Mouse (Mus musculus) hindbrain, embryonic 10.5 days (tissue): Measurements from ENCODE around the gene Chtop. TPM values are rescaled to one million over a fixed set of nuclear protein-coding genes. Genes with fewer than 3 reads are reported as not detected.
A peak's percentile ranks its signal among the peaks of the same experiment; 100 is the strongest.

Source experiments
- DNase-seq: peaks from one replicate; pipeline ENCODE4 v3.0.0-alpha.2; 2017; ENCODE audit warnings: low spot score
- H3K27ac ChIP-seq: fragments of 300-500 bp; sonication (generic); 2 replicates; pipeline ENCODE4 v1.5.1; 2016; ENCODE audit warnings: mild to moderate bottlenecking, moderate library complexity
- H3K27me3 ChIP-seq: fragments of 300-500 bp; sonication (generic); 2 replicates; pipeline ENCODE4 v1.6.1; 2016; ENCODE audit warnings: mild to moderate bottlenecking; ENCODE audit not compliant: poor library complexity, insufficient read depth, severe bottlenecking
- H3K36me3 ChIP-seq: fragments of 300-500 bp; sonication (generic); 2 replicates; pipeline ENCODE4 v1.6.1; 2016; ENCODE audit warnings: mild to moderate bottlenecking, moderate library complexity
- H3K4me1 ChIP-seq: fragments of 300-500 bp; sonication (generic); replicated peaks from 2 replicates; pipeline ENCODE4 v1.6.1; 2016; ENCODE audit warnings: mild to moderate bottlenecking
- H3K4me3 ChIP-seq: fragments of 300-500 bp; sonication (generic); 2 replicates; pipeline ENCODE4 v1.5.1; 2016; ENCODE audit warnings: mild to moderate bottlenecking, moderate library complexity
- H3K9me3 ChIP-seq: fragments of 300-500 bp; sonication (generic); 2 replicates; pipeline ENCODE4 v1.6.1; 2016; ENCODE audit warnings: mild to moderate bottlenecking, moderate library complexity
- WGBS: fragments of 180-500 bp; shearing (Covaris S2); methylation state at CpG from one replicate; pipeline ENCODE4 v1.1.7; 2016; 5-methylcytosine and 5-hydroxymethylcytosine counted together
- polyA plus RNA-seq: library from polyadenylated mRNA; unstranded; fragments of >200 nt; fragmentation: Nextera tagmentation; extraction: Ambion mirVana; gene quantifications from 2 replicates; pipeline ENCODE4 v1.2.1, GENCODE M21; 2016

The Chtop gene
- 174 and 182 TPM in 2 replicates for polyA plus RNA-seq

DNA sequence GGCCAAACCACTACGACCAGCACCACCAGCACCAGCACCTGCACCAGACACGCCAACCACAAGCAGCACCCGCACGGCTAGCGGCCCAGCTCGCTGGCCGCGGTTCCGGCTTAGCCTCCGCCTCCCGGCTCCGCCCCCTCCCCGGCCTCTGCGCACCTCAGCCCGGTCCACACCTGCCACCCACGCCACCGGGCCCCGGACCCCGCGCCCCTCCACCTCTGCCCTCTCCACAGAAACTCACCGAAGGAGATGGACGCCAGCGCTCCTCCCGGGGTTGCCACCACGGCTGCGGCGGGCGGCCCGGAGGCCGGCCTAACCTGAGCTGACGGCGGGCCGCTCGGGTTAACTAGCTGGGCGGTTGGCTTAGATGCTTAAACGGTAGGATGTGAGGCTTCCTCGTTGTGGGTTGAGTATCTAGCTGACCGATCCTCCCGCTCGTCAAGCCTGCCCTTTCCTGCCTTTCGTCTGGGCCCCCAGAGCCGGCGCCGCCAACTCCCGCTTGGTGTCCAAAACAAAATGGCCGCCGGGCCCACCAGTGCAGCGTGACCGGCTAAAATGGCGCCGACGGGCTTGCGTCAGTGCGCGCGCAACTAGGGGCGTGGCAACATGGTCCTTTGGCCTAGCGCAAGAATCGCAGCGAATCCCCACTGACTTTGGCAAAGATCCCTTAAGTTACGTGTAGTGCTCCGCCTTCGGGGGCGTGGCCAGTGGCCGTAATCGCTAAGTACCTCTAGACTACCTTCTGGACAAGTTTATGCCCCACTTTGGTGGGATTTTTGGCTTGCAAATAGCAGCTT lies at the start of gene Chtop:
Chtop (minus strand) TSS at position 549 of the 797 bp plus-strand sequence.
- H3K27ac ChIP-seq, result peak within 1 kb of the TSS; percentile 99
- H3K4me3 ChIP-seq, result peak within 1 kb of the TSS; percentile 85
- H3K27me3 ChIP-seq, result peaks cover 33% of the 10 kb centered on the region
- under 1% methylated on average over 66 of the region's 66 CpGs for WGBS
- peak; percentile 99 for DNase-seq
- H3K4me1 ChIP-seq, result peaks cover 22% of the 10 kb centered on the region
- H3K9me3 ChIP-seq, result no peaks in the 10 kb centered on the region
- H3K36me3 ChIP-seq, result peaks cover 36% of the 10 kb centered on the region

DNA sequence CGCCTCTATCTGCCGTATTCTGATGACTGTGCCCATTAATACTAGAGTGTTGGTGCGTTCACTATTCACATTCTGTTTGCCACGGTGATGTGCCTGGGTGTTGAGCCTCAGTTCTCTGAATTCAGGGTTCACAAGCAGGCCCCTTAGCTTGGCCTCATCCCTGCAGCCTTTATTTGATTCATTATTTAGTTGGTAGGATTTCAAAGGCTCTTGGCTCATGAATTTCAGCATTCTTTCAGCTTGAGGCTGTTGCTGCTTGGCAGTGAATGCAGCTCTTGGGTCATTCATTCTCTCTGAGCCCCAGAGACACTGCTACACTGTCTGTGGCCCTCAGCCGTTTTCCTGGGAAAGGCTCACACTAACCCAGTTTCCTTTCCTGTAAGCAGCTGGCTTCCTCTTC lies 46.7 kb upstream of the Chtop start:
- no peak for DNase-seq
- Histone ChIP-seq H3K27ac (no peak overlapping the region), H3K4me1 (0 out of 2 replicates have a peak, but pooled peaks cover 4% of the 10 kb centered on the region), H3K4me3 (no peak overlapping the region), H3K27me3 (no peaks in the 10 kb centered on the region), H3K36me3 (no peaks in the 10 kb centered on the region), H3K9me3 (no peaks in the 10 kb centered on the region)
- WGBS, result 64% methylated on average over 5 of the region's 5 CpGs

DNA sequence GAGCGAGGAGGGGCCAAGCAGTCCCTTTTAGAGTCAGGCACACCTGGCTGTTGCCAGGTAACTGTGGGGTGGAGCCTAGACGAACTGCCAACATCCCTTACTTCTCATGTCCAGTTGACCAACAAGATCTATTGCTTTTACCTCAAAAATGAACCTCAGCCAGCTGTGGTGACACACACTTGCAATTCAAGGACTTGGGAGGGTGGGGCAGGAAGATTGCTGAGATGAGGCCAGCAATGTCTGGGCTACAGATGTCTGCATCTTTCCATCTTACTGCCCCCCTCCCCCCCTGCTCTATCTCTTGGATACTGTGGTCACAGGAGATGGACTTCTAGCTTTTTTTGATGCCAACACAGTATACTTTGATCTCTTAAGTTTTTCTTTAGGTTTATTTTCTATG lies 42.9 kb upstream of the Chtop start:
- Histone ChIP-seq H3K4me1 (0 out of 2 replicates have a peak, but pooled peaks cover 4% of the 10 kb centered on the region), H3K27me3 (no peaks in the 10 kb centered on the region), H3K36me3 (no peaks in the 10 kb centered on the region), H3K4me3 (no peak overlapping the region), H3K9me3 (no peaks in the 10 kb centered on the region), H3K27ac (no peak overlapping the region)
- no peak for DNase-seq
- WGBS, result 80% methylated on average over 2 of the region's 2 CpGs

DNA sequence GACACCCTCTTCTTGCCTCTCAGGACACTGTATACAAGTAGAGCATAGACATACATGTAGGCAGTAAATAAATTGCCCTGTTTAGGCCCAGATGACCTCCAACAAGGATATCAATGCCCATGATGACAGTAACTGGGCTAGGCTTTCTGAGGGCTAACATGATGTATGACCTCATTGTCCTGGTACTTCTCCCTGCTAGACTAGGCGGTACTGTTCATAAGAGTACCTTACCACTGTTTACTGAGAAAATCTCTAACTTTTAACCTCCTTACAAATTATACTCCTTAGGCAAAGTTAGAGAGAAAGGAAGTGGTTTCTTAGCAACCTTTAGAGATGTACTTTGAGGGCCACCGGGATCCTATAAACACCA lies 41.1 kb upstream of the Chtop start:
- H3K36me3 ChIP-seq, result no peaks in the 10 kb centered on the region
- no peak for DNase-seq
- no peak overlapping the region for H3K27ac ChIP-seq
- no peaks in the 10 kb centered on the region for H3K9me3 ChIP-seq
- H3K4me1 ChIP-seq, result no peaks in the 10 kb centered on the region
- no peaks in the 10 kb centered on the region for H3K27me3 ChIP-seq
- H3K4me3 ChIP-seq, result no peak overlapping the region
- 93% methylated on average over 2 of the region's 2 CpGs for WGBS

DNA sequence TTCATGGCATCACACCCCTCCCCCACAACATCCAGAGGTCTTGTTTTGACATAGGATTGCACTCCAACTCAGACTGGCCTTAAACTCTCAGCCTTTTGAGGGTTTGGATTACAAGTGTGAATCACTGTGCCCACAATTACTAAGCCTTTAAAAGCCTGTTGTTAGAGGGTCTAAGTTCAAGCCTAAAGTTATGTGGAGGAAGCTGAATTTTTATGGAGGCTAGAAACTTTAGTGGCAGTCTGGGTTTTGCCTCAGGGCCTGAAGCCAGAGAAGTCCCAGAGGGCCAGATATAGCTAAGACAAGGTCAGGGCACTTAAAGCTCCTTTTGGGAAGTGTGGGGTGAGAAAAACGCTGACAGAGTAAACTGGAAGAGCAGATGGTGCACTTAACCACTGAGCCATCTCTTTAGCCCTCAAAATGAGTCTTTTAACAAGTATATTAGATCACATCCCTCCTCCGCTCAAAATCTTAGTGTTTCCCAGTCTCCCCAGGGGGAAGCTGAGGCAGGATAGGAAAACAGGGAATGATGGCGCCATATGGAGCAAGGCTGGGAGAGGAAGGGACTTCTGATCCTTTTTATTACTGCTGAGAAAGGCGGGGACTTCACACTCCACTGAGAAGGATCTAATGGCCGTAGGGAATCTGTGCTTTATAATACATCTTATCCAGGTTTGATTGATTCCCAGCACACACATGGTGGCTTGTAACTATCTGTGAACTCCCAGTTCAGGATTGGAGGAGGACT lies 40.5 kb upstream of the Chtop start:
- Histone ChIP-seq H3K36me3 (no peaks in the 10 kb centered on the region), H3K27me3 (no peaks in the 10 kb centered on the region), H3K27ac (no peak overlapping the region), H3K9me3 (no peaks in the 10 kb centered on the region), H3K4me1 (no peaks in the 10 kb centered on the region), H3K4me3 (no peak overlapping the region)
- no peak for DNase-seq
- 66% methylated on average over 5 of the region's 5 CpGs for WGBS

DNA sequence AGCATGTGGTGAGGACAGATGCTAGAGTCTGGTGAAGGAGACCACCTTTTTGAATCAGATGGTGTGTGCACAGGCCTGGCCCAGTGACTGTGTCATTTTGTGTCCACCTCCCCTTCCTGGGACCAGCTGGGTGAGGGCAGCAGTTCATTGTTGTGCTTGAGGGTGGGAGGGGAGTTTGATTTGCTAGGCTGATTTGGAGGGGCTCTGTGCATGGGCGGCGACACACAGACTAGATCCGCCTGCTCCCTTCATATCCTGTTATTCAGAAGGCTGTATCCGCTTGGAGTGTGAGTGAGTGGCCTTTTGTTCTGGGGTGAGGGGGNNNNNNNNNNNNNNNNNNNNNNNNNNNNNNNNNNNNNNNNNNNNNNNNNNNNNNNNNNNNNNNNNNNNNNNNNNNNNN lies 31.6 kb upstream of the Chtop start:
- H3K4me3 ChIP-seq, result peak overlapping the region; percentile 20
- 39% methylated on average over 4 of the region's 4 CpGs for WGBS
- H3K9me3 ChIP-seq, result no peaks in the 10 kb centered on the region
- H3K4me1 ChIP-seq, result peaks cover 32% of the 10 kb centered on the region
- peak overlapping the region; percentile 76 for H3K27ac ChIP-seq
- H3K27me3 ChIP-seq, result peaks cover 3% of the 10 kb centered on the region
- no peaks in the 10 kb centered on the region for H3K36me3 ChIP-seq
- peak; percentile 33 for DNase-seq

DNA sequence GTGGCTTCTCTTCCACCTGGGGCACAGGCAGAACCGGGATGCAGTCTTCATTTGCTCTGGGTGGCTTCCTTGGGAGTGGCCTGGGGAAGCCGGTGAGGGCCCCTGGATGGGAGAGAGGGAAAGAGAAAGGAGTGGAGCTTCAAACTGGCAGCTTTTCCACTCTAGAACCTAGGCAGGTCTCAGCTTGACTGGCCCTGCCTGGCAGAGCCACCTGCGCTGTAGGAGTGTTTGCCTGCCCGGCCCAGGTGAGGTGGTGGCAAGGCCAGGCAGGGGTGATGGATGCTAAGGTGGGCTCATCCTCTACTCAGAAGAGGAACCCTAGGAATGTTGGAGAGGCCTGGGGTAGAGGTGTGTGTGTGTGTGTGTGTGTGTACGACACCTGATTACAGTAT lies 28.6 kb upstream of the Chtop start:
- 74% methylated on average over 5 of the region's 5 CpGs for WGBS
- Histone ChIP-seq H3K27ac (no peak overlapping the region), H3K27me3 (peaks cover 3% of the 10 kb centered on the region), H3K4me1 (peaks cover 32% of the 10 kb centered on the region), H3K4me3 (no peak overlapping the region), H3K9me3 (no peaks in the 10 kb centered on the region), H3K36me3 (no peaks in the 10 kb centered on the region)
- no peak for DNase-seq

DNA sequence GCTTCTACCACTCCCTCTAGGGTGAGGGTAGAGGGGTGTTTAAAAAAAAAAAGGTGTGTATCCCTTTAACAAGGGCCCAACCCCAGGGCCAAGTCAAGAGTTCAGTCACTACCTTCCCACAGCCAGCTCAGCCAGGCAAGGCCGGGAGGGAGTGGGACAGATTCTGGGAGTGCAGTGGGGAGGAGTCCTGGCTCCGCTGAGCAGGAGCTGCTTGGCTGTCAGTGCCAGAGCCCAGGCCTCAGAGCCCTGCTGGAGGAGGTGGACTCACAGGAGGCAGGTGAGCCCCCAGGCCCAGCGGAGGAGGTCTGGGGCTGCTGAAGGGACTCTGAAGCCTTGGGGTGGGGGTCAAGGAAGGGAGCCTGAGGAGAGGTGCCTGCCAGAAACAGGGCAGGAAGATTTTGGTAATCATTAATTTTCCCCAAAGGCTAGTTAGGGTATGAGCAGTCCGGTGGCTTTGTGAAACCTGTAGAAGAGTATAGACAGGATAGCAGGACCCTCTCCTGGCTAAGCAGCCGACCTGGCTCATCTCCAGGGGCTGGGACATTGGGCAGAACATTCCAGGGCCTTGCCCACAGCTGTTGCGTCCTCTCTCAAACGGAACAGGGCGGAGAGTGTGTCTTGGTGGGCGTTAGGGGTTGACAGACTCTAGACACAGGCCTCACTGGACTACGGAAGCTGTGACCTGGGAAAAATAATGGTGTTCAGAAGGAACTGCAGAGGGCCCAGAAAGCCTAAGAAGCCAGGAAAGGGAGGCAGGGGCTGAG lies 28.0 kb upstream of the Chtop start, which contains the start of gene S100a16:
S100a16 (plus strand) TSS at position 114 of the 764 bp plus-strand sequence.
- 41% methylated on average over 10 of the region's 10 CpGs for WGBS
- no peaks in the 10 kb centered on the region for H3K36me3 ChIP-seq

DNA sequence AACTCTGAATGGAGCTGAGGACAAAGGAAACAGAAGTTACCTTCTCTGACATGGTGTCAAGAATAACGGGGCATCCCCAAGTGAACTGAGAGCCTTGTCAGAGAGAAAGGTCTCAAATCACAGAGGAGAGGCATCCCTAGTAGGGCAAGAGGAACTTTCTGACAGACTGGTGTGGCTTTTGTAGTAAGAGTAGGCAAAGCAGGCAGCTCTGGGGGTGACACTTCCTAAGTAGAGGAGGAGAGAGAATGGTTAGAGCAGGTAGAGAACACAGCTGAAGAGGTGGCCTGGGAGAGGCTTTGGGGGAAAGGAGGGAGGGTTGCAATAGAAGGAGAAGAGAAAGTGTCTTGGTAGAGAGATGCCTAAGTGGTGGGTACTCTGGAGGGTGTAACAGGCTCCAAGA lies 26.1 kb upstream of the Chtop start:
- Histone ChIP-seq H3K4me3 (no peak overlapping the region), H3K9me3 (no peaks in the 10 kb centered on the region), H3K36me3 (no peaks in the 10 kb centered on the region), H3K27me3 (peaks cover 3% of the 10 kb centered on the region), H3K27ac (no peak overlapping the region), H3K4me1 (peaks cover 7% of the 10 kb centered on the region)
- 78% methylated on average over 1 of the region's 1 CpGs for WGBS
- DNase-seq, result no peak

More for the DNA sequence above, 28.0 kb upstream of the Chtop start, which contains the start of gene S100a16:
- Histone ChIP-seq H3K27me3 (peaks cover 3% of the 10 kb centered on the region), H3K27ac (no peak within 1 kb of the TSS), H3K4me3 (no peak within 1 kb of the TSS), H3K9me3 (no peaks in the 10 kb centered on the region), H3K4me1 (peaks cover 26% of the 10 kb centered on the region)
- no peak for DNase-seq

DNA sequence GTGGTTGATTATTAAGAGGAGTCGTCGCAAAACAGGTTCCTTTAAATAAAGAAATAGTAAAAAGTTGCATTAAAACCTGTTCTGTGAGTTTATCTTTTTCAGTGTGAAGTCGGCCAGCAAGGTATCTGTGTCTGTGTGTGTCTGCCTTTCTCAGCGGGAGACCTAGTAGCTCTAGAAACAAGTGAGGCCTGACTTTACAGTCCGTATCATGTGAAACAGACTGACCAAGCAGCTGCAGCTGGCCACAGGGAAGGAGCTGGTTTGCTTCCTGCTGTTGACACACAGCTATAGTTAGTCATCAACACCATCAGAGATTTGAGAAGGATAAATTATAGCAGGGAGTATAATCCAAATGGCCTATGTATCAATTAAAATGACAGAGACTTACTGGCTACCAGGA lies 22.4 kb upstream of the Chtop start:
- no peak overlapping the region for H3K27ac ChIP-seq
- H3K27me3 ChIP-seq, result peaks cover 1% of the 10 kb centered on the region; the same call in 1 of the 2 replicates
- H3K36me3 ChIP-seq, result no peaks in the 10 kb centered on the region
- WGBS, result 70% methylated on average over 5 of the region's 5 CpGs
- DNase-seq, result no peak
- H3K4me3 ChIP-seq, result no peak overlapping the region
- no peaks in the 10 kb centered on the region for H3K4me1 ChIP-seq
- no peaks in the 10 kb centered on the region for H3K9me3 ChIP-seq

DNA sequence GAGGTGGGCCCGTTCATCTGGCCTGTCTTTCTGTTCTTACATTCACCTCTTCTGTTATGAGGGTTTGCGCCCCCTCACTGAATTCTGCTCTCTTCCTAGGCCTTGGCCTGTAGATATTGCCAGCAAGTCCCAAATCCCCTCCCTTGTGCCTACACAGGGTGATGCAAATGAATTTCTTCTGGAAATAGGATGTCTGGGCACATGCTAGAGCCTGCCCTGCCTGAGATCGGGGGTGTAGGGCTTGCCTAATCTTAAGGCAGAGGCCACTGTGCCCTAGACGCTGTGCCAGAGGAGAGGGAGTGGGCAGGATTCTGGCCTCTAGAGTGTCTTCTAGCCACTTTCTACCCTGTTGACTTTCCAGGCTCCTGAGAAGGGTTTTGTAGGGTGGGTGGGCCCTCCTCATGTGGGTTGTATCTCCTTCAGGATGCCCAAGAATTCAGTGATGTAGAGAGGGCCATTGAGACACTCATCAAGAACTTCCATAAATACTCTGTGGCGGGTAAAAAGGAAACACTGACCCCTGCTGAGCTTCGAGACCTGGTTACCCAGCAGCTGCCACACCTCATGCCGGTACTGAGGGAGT lies 18.1 kb upstream of the Chtop start:
- WGBS, result 84% methylated on average over 7 of the region's 7 CpGs
- no peaks in the 10 kb centered on the region for H3K4me1 ChIP-seq
- peaks cover 5% of the 10 kb centered on the region; the same call in 1 of the 2 replicates for H3K27me3 ChIP-seq
- no peak overlapping the region for H3K4me3 ChIP-seq
- no peak overlapping the region for H3K27ac ChIP-seq
- no peaks in the 10 kb centered on the region for H3K9me3 ChIP-seq
- no peak for DNase-seq
- no peaks in the 10 kb centered on the region for H3K36me3 ChIP-seq

DNA sequence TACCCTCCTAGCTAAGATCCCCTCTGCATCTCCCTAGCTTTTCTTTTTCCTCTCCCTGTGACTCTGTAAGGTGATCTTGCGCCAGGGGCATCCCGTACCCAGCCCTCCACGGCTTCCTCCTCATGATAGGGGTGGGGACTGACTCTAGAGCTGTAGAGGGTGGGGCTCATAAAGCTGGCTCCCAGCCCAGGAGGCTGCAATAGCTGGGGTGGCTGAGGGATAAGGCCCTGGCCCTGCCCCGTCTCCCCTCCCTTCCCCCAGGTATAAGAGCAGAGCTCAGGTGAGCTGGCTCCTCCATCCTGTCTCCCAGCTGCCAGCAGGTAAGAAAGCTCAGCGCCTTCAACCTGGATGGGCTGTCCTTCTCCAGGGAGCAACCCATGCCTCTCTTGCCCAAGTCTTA lies 17.3 kb upstream of the Chtop start, which contains the start of gene S100a14:
S100a14 (plus strand) TSS at position 277 of the 400 bp plus-strand sequence.
- H3K4me3 ChIP-seq, result no peak within 1 kb of the TSS
- H3K36me3 ChIP-seq, result no peaks in the 10 kb centered on the region
- 83% methylated on average over 5 of the region's 5 CpGs for WGBS
- DNase-seq, result no peak
- peaks cover 5% of the 10 kb centered on the region; the same call in 1 of the 2 replicates for H3K27me3 ChIP-seq
- no peaks in the 10 kb centered on the region for H3K9me3 ChIP-seq
- no peaks in the 10 kb centered on the region for H3K4me1 ChIP-seq
- no peak within 1 kb of the TSS for H3K27ac ChIP-seq
